Mouse (Mus musculus): ENCODE measurements around the gene Ngdn.
"Not testable (repeated sequence)": the region's sequence is repeated elsewhere in the genome, so short reads cannot be mapped to it uniquely, and the experiment has no call there.

The Ngdn gene

DNA sequence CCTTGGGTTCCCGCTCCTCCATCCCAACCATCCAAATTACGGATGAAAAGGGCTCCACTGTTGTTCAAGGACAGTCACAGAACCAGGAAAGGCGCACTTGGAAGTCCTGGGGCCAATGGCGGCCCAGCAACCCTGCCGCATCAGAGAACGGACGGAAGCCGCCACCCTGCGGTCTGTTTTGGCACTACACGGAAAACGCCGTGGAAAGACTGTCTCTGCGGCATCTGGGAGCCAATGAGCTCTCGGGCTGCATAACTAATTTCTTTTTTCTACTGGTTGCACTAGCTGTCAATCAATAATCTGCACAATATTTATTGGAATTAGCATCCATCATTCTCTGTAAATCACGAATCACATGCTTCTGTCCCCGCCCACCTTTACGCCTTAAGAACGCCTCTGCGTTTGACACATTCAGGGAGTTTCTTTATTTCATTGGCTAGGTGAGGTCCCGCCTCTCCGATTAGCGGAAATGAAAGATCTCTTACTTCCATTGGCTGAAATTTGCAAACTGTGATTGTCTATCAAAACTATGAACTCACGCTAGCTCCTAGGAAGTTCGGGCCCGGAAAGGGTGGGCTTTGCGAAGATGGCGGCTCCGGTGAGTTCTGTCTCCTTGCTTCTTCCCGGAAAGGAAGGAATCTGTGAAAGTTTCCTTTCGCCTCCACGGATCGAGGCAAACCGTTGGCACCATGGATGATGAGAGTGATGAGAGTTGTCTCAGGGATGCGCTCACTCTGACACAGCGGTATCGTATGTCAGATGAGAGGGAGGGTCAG, at the start of gene Ngdn:
Gene Ngdn, plus strand, starts transcription at position 464 of the 776 bp plus-strand sequence.
- peak; percentile 99 for DNase-seq (ENCODE audit: inconsistent ontology term)

DNA sequence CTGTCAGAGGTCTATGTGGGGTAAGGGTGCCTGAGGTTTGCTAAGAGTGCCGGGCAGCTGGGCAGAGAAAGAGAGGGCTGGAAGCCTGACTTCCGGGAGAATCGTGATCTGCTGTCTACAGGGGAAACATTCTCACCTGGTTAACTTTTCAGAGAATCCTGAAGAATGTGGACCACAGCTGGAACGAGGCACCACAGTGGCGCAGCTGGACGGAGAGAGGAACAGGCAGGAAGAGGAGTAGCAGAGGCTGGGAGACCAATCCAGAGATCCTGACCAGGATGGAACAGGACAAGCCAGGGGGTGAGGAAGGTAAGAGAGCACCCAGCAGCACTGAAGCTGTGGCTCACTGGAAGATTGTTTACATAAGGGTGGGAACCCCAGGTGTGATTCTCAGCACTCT, 49.6 kb upstream of the Ngdn start:
- no peak for DNase-seq (ENCODE audit: inconsistent ontology term)

DNA sequence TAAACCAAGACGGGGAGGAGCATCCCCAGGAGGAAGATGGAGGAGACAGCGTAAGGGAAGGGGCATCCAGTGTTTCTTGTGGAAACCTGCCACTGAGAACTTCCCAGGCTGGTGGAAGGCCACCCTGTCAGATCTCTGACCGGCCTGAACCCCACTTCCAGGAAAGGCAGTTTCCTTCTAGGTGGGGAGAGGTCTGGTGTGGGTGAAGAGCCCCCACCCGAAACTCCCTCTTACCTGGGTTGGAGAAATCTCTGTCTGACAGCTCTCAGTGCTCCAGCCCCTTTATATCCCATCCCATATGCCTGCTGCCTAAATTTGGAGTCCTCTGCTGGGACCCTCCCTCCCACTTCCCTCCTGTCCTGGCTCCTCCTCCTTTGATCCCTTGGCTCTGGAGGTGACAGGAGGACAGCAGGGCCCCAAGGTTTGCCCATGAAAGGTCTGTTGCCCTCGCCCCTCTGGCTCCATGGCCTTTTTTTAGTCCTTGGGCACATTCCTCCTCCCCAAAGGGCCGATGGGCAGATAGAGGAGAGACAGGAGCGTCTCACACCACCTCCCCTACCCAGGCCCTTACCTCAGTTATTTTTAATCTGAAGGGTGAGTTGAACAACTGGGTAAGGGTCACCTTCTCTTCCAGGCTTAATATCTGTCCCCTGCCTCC, 48.8 kb upstream of the Ngdn start, which contains the start of gene Myh6:
Gene Myh6, minus strand, starts transcription at position 608 of the 658 bp plus-strand sequence.
- DNase-seq (ENCODE audit: inconsistent ontology term), result no peak

DNA sequence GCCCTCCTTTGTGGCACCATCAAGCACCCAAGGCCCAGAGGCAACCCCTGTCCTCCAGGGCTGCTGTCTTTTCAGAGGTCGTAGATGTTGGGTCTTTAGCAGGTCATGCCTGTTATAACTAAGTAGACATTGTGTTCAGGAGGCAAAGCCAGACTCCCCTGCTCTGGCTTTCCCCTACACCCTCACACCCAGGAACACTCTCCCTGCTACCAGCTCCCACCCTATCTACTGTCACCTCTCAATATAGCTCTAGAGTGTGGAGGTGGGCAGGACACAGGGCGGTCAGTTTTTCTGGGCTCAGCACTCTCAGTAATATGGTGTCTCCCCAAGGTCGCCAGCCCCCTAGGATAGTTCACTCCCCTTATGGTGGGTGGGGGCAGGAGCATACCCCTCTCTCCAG, 47.4 kb upstream of the Ngdn start:
- DNase-seq (ENCODE audit: inconsistent ontology term), result no peak

DNA sequence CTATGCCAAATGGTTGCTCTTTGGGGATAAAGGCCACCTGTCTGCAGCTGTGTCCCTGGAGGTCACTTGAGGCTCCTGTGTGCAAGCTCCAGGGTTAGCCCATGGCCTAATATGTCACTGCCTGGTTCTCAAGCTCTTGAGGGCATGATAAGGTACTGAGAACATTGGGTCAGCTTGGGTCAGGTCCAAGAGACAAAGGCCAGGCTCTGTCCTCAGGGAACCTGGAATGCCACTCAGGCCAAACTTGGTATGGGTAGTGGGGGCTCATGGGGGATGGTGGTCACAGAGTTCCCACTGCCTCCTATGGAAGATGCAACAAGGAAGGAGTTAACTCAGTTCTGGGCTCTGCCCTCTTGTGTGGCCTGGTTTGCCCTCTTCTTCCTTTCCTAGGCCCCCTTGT, 46.9 kb upstream of the Ngdn start:
- DNase-seq (ENCODE audit: inconsistent ontology term), result no peak

DNA sequence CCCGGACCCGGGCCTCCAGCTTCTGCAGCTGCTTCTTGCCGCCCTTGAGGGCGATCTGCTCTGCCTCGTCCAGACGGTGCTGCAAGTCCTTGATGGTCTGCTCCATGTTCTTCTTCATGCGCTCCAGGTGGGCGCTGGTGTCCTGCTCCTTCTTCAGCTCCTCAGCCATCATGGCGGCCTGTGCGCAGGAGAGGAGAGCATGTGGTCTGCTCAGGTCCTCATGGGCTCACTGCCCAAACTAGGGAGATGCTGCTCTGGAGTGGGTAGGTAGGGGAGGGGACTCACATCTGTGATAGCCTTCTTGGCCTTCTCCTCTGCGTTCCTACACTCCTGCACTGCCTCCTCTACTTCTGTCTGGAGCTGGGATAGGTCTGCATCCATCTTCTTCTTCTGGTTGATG, 42.5 kb upstream of the Ngdn start:
- not testable (repeated sequence) for DNase-seq (ENCODE audit: inconsistent ontology term)

DNA sequence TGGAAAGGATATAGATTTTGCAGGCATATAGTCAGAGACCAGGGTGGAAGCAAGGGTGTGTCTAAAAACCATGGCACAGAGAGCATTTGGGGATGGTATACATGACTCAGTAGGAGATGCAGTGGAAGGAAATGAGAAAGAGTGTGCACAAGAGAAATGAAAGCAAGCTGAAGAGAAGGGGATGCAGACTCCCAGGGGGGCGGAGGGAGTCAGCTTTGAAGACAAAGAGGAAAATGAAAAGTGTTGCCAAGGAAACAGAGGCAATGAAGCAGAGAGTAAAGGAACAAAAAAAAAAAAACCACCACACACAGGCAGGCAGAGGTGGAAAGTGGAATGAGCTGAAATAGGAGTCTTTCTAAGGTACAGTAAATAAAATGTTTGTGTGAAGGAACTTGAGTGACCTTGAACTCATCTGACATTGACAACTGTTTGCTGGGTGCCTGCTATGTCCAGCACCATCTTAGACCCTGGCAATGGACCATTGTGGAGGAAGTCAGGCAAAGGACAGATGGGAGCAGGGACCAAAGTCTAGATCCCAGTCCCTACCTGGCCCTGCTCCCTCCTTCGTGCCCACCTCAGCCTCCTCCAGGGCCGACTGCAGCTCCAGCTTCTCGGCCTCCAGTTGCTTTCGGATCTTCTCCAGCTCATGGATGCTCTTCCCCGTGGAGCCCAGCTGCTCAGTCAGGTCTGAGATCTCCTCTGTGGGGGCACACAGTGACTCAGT, 41.0 kb upstream of the Ngdn start:
- DNase-seq (ENCODE audit: inconsistent ontology term), result no peak

DNA sequence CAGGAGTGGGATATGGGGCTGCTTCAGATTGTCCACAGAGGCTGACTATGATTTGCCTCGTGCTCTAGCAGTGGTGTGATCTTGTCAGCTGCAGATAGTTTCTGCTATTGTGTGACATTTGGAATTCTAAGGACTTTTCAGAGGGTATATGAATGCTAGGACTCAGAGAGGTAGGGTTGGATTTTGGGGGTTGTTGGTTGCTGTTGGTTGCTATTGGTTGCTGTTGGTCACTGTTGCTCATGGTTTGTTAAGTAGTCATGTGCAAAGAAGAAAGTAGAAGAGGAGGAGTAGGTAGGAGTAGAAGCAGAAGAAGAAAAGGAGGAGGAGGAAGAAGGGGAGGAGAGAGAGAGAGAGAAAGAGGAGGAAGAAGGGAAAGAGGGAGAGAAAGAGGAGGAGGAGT, 38.6 kb upstream of the Ngdn start, which contains the start of gene Gm17428:
Gene Gm17428, plus strand, starts transcription at position 301 of the 400 bp plus-strand sequence.
- no peak for DNase-seq (ENCODE audit: inconsistent ontology term)

DNA sequence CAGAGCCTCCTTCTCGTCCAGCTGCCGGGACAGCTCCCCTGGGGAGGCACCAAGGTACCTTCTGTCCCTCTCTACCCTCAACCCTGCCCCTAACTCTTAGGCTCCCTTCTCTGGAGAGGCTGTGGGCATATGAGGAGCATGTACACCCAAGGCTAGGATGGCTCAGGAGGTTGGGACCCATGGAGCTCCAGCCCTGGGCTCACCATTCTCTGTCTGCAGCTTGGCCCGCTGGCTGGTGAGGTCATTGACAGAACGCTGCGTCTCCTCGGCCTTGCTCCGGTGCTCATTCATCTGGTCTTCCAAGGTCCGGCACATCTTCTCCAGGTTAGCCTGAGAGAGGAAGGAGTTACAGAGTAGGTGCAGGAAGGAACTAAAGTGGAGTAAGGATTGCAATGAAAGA, 36.6 kb upstream of the Ngdn start:
- DNase-seq (ENCODE audit: inconsistent ontology term), result no peak

DNA sequence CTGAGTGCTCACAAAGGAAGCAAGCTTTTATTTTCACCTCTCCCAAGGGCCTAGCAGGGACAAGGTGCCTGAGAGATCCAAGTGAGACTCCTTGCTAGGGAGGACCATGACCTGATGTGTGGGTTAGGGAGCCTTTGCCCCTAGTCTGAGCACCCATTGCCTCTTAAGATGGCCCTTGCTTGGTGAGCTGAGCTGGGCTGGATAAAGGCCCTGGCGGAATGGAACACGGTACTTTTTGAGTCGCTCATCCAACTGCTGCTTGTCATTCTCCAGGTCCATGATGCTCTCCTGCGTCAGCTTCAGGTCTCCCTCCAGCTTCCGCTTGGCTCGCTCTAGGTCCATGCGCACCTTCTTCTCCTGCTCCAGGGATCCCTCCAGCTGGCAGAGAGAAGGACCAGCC, 33.3 kb upstream of the Ngdn start:
- no peak for DNase-seq (ENCODE audit: inconsistent ontology term)

DNA sequence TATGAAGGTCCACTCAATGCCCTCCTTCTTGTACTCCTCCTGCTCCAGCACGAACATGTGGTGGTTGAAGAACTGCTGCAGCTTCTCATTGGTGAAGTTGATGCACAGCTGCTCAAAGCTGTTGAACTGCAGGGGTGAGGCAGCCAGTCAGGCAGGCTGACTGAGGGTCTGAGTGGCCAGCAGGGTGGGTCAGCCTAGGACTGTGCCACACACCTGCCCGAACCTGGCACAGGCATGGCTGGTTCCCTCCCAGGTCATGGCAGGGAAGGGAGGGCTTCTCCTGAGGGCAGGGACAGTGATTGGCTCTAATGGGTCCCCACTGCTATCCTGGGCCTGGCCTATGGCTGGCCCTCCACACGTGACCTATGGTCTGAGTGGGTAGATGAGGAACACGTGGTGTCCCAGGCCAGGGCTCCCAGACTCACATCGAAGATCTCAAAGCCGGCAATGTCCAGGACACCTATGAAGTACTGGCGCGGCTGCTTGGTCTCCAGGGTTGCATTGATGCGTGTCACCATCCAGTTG, 26.8 kb upstream of the Ngdn start:
- not testable (repeated sequence) for DNase-seq (ENCODE audit: inconsistent ontology term)

DNA sequence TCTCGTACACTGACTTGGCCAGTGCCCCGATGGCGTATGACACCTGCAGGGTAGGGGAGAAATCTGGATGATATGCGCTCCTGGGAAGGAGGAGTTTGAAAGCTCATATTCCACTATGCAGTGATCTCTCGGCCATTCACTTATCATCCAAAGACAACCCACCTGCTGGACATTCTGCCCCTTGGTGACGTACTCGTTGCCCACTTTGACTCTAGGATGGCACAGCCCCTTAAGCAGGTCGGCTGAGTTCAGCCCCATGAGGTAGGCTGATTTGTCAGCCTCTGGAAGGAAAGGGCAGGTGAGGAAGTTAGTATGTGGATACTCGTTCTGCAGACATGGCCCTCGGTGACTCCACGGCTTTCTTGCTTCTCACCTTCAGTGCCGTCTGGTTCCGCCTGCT, 26.4 kb upstream of the Ngdn start:
- DNase-seq (ENCODE audit: inconsistent ontology term), result no peak

DNA sequence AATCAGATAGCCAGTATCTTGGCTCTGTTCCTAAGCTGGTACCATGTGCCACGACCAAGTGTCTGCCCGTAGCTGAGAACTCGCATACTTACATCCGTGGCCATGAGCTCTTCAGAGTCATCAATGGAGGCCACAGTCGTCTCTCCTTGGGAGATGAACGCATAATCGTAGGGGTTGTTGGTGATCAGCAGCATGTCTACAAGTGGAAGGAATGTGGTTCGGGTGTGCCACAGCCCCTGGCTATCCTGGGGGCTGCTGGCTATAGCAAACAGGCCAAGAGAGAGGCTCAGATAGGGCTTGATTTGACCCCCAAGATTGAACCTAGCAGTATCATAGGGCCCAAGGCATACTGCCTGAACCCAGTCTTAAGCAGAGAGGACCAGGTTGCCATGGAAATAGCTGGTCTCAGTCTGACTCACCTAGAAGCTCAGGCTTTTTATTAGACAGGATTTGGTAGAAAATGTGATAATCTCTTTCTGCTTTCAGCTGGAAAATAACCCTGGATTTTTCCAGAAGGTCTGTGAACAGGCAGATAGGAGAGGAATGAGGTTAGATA, 25.3 kb upstream of the Ngdn start:
- no peak for DNase-seq (ENCODE audit: inconsistent ontology term)

DNA sequence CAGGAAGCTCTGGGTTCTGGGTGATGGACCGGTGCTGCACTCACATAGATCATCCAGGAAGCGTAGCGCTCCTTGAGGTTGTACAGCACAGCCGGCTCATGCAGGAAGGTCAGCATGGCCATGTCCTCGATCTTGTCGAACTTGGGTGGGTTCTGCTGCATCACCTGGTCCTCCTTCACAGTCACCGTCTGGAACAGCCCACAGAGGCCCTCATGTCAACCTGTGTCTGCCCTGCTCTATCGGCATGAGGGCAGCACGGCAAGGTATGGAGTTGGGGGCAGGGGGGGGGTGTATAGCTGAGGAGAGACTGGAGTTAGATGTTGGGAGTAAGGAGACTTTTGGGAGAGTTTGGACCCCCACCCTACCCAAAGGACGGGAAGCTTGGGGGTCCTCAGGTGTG, 23.1 kb upstream of the Ngdn start:
- DNase-seq (ENCODE audit: inconsistent ontology term), result no peak

DNA sequence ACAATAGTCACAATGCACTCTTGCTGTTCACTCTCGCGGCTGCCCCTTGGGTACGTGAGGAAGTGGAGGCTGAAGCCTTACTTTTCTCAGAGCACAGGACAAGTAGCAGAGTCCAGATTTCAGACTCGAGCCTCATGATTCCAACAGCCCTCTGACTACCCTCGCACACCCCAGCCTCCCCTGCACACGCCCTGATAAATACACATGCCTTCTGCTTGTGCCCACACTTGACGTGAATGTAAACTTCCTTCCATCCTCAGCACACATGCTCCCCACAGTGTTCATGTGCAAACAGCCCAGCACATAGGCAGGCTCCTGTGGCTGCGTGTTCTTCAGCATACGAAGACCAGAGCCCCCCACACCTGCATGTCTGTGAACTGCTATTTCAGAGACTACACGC, 21.6 kb upstream of the Ngdn start:
- no peak for DNase-seq (ENCODE audit: inconsistent ontology term)

DNA sequence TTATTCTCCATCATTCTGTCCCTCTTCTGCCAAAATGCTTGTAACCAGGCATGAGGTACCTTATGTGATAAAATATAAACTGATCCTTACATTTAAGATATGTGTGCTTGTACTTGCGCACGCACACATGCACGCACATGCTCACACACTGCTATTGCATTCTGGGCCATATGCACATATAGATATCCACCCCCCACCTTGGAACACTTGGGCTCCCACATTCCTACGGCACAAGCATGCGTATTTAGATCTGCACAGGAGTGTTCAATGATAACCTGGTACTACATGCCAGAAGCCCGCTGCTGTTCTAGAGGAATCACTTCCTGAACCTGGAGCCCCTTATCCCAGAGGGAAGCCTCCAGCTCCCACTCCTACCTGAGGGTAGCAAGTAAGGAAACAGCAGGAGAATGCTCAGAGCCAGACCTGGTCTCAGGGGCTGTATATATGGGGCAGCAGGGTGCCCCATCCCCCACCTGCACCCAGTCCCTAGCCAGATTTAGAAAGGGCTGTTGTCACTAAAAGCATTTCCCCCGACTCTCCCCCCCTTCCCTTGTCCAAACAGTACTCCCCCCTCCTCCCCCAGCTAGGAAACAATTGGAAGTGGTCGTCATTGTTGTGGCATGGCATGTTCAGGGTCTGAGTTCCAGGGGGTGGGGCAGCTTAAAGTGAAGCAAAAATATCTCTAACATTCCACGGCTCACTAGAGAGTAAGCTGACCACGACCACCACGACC, 21.0 kb upstream of the Ngdn start, which contains the start of gene Myh7:
Gene Myh7, minus strand, starts transcription at position 491 of the 733 bp plus-strand sequence.
- DNase-seq (ENCODE audit: inconsistent ontology term), result peak; percentile 6

DNA sequence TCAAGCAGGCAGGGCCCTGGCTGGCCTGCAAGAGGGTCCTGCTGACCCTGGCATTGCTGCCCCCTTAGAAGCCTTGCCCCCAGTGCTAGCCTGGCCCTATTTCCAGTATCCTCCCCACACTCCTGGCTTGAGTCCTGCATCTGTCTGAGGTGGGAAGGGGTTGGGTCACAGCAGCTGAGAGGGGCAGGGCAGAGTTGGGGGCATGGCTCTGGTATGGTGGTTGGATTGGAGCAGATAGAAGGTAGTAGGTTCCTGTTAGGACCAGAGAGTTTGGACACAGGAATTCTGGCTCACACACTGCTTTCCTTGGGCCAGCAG, 20.4 kb upstream of the Ngdn start:
- DNase-seq (ENCODE audit: inconsistent ontology term), result no peak

DNA sequence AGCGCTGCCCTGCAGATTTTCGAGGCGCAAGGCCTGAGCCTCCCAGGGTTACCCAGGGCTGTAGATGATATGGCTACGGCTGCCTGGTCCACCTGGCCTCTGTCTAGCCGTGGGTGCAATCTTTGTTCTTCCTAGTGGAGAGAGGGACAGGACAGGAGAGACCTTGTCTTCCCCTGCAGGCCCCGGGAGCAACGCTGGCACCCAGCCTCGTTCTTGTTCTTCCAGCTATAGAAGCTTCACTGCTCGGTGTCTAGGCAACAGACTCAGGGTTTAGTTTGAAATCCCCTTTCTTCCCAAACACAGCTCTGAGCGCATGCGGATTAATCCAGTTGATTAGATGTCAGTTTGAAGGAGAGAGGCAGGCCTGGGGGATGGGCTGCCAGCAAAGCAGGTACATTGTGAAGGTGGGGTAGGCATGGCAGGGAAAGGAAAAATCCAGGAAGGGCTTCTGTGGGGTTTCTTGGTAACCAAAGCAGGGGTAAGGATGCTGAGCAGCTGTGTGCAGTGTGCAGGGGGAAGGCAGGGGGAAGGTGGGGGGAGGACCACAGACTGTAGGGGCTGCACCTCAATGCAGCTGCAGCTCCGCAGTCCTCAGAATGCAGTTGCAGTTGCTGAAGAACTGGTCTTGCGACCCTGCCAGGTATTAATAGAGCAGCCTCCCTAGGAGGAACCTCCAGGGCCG, 19.7 kb upstream of the Ngdn start:
- peak; percentile 11 for DNase-seq (ENCODE audit: inconsistent ontology term)

DNA sequence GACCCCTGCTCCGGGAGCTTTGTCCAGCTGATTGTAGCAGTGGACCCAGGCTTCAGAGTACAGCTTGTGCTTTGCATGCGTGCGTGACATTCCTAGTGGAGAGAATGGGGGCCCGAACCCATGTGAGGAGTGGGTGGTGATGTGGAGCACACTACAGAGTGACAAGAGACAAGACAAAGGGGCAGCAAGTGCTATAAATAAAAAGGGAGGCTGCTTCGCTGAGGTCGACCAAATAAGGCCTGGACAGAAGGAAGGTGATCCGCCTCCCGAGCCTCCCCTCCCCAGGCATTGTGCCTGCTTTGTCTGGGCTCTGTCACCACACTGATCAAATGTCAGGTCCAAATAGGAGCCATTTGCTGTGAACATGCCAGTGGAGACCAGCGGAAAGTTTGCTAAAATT, 18.5 kb upstream of the Ngdn start:
- no peak for DNase-seq (ENCODE audit: inconsistent ontology term)

DNA sequence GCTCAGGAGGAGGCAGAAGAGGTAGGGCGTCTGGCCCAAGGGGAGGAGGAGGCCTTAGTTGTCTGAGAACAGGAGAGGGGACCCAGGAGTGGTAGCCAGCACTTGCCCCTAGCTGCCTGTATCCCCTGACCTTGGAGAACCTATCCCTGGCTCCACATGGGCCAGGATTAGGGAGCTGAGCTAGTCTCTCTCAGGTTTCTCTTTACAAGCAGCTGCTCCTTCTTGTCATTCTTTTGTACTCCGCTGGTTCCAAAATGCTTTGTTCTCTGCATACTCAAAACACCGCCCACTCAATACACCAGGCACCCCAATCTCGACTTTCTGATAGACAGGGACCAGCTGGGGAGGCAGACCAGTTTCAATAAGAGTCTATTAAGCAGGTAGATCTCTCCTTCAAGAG, 18.0 kb upstream of the Ngdn start:
- DNase-seq (ENCODE audit: inconsistent ontology term), result peak; percentile 7

DNA sequence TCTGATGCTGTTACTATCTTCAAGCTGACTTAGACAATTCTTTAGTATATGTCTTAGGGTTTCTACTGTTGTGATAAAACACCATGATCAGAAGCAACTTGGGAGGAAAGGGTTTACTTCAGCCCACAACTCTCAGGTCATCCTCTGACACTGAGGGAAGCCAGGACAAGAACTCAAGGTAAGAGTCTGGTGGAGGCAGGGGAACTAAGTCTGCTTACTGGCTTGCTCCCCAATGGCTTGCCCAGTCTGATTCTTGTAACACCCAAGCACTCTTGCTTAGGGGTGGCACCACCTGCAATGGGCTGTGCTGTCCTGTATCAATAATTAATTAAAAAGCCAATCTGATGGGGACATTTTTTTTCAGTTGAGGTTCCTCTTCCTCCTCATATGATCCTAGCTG, 16.6 kb upstream of the Ngdn start:
- no peak for DNase-seq (ENCODE audit: inconsistent ontology term)
